Mouse (Mus musculus): ENCODE measurements around the gene Gm8362. TPM values are rescaled to one million over a fixed set of nuclear protein-coding genes. Genes with fewer than 3 reads are reported as not detected.

Gene Gm8362
- polyA plus RNA-seq (2017; shearing (Covaris generic)) = not detected

GRCm38 (mm10) chr14:6774311-6774710 lies at the start of gene Gm8362:
Gm8362 (minus strand) TSS chr14:6774411.

GRCm38 (mm10) chr14:6742232-6742631 lies 32.0 kb downstream of the Gm8362 start, which contains the start of gene Gm3636:
Gm3636 (minus strand) TSS chr14:6742332.

GRCm38 (mm10) chr14:6720151-6720550 lies 54.1 kb downstream of the Gm8362 start, which contains the start of gene Gm8050:
Gm8050 (minus strand) TSS chr14:6720251.

Other genes with a start within 250 kb of the Gm8362 start
- gene Gm8356, start 237.1 kb downstream of the Gm8362 start, polyA plus RNA-seq (2017; shearing (Covaris generic)) = 1 to 10 TPM in 1 of 2 experiments, under 1 TPM in 1; 0.19 to 1.0 TPM
- gene Gm3629, start 183.8 kb downstream of the Gm8362 start, polyA plus RNA-seq (2017; shearing (Covaris generic)) = under 1 TPM in 1 of 2 experiments, not detected in 1; 0.08 TPM
- gene Gm3460, start 152.0 kb downstream of the Gm8362 start, polyA plus RNA-seq (2017; shearing (Covaris generic)) = under 1 TPM in 1 of 2 experiments, not detected in 1; 0.24 TPM
- gene Gm10251, start 90.2 kb downstream of the Gm8362 start, polyA plus RNA-seq (2017; shearing (Covaris generic)) = under 1 TPM in 1 of 2 experiments, not detected in 1; 0.18 TPM
- 1 to 10 TPM in 1 of 2 experiments, not detected in 1; 1.1 TPM for gene Gm8050, start 54.2 kb downstream of the Gm8362 start, polyA plus RNA-seq (2017; shearing (Covaris generic))
- 10 to 100 TPM in 1 of 2 experiments, 1 to 10 TPM in 1; 9.5 to 23.1 TPM for gene Gm3636, start 32.1 kb downstream of the Gm8362 start, polyA plus RNA-seq (2017; shearing (Covaris generic))
- not detected for gene Gm3642, start 65.9 kb upstream of the Gm8362 start, polyA plus RNA-seq (2017; shearing (Covaris generic))
- gene Gm3667, start 115.6 kb upstream of the Gm8362 start, polyA plus RNA-seq (2017; shearing (Covaris generic)) = 10 to 100 TPM in 1 of 2 experiments, 1 to 10 TPM in 1; 1.8 to 13.4 TPM
- gene Gm6356, start 199.4 kb upstream of the Gm8362 start, polyA plus RNA-seq (2017; shearing (Covaris generic)) = under 1 TPM in 1 of 2 experiments, not detected in 1; 0.33 TPM